Mouse (Mus musculus): ENCODE measurements around the gene Galnt13. TPM values are rescaled to one million over a fixed set of nuclear protein-coding genes. Genes with fewer than 3 reads are reported as not detected.

Galnt13 gene
- polyA plus RNA-seq, 1 experiment from 2014 or later = 19.1 TPM

DNA sequence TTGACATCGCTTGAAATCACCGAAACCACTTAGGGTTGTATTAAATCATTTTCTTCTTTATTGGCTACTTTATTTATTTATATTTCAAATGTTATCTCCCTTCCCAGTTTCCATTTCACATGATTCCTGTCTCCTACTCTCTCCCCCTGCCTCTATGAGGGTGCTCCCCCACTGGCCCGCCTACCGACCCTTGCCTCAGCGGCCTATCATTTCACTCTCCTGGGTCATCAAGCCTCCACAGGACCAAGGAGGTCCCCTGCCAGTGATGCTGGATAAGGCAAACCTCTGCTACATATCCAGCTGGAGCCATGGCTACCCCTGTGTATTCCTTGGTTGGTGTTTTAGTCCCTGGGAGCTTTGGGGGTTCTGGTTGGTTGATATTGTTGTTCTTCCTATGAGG, 667.4 kb downstream of the Galnt13 start:
- WGBS = 95% methylated on average over 5 of the region's 5 CpGs
- Histone ChIP-seq H3K9me3 (replicated peaks) (no peaks in the 10 kb centered on the region), H3K4me1 (no peaks in the 10 kb centered on the region), H3K4me2 (no peak overlapping the region), H3K27me3 (replicated peaks) (no peaks in the 10 kb centered on the region), H3K4me3 (replicated peaks) (no peak overlapping the region), H3K27ac (replicated peaks) (no peak overlapping the region), H3K36me3 (no peaks in the 10 kb centered on the region), H3K9ac (replicated peaks) (no peak overlapping the region)
- no peak for ATAC-seq (ENCODE audit: low FRiP score)

GRCm38 (mm10) chr2:55107828-55108227, 671.7 kb downstream of the Galnt13 start:
- Histone ChIP-seq H3K27me3 (replicated peaks) (no peaks in the 10 kb centered on the region), H3K36me3 (no peaks in the 10 kb centered on the region), H3K9me3 (replicated peaks) (no peaks in the 10 kb centered on the region), H3K9ac (replicated peaks) (no peak overlapping the region), H3K27ac (replicated peaks) (no peak overlapping the region), H3K4me1 (no peaks in the 10 kb centered on the region), H3K4me2 (no peak overlapping the region), H3K4me3 (replicated peaks) (no peak overlapping the region)
- ATAC-seq (ENCODE audit: low FRiP score) = no peak
- WGBS = 79% methylated on average over 3 of the region's 3 CpGs

- Histone ChIP-seq H3K9ac (replicated peaks) (no peak overlapping the region), H3K4me3 (replicated peaks) (no peak overlapping the region), H3K4me1 (no peaks in the 10 kb centered on the region), H3K27ac (replicated peaks) (no peak overlapping the region), H3K9me3 (replicated peaks) (no peaks in the 10 kb centered on the region), H3K36me3 (no peaks in the 10 kb centered on the region), H3K4me2 (no peak overlapping the region), H3K27me3 (replicated peaks) (no peaks in the 10 kb centered on the region)
- ATAC-seq (ENCODE audit: low FRiP score) = no peak
Observed at GRCm38 (mm10) chr2:55153089-55153488, 717.0 kb downstream of the Galnt13 start.

- 77% methylated on average over 3 of the region's 3 CpGs for WGBS
- no peaks in the 10 kb centered on the region for H3K27me3 ChIP-seq (replicated peaks)
Observed at GRCm38 (mm10) chr2:55164781-55165180, 728.7 kb downstream of the Galnt13 start.

More at GRCm38 (mm10) chr2:55164781-55165180, 728.7 kb downstream of the Galnt13 start:
- H3K4me2 ChIP-seq = no peak overlapping the region
- H3K36me3 ChIP-seq = no peaks in the 10 kb centered on the region
- H3K27ac ChIP-seq (replicated peaks) = no peak overlapping the region
- no peak overlapping the region for H3K9ac ChIP-seq (replicated peaks)
- no peak overlapping the region for H3K4me3 ChIP-seq (replicated peaks)
- H3K4me1 ChIP-seq = no peaks in the 10 kb centered on the region
- ATAC-seq (ENCODE audit: low FRiP score) = no peak
- no peaks in the 10 kb centered on the region for H3K9me3 ChIP-seq (replicated peaks)

All from neural tube, embryonic 15.5 days (tissue).